Mouse (Mus musculus) heart, postnatal 10 days (tissue): Measurements from ENCODE around the gene Ybx2. TPM values are rescaled to one million over a fixed set of nuclear protein-coding genes. Genes with fewer than 3 reads are reported as not detected.

ENCODE experiments used
- DNase-seq, 2 experiments: peaks; one replicate each; pipeline ENCODE4 v3.0.0; 2021
- intact Hi-C: fragments of 180-260 bp; cut with DNase I; formaldehyde crosslinking; loops from one replicate; pipeline ENCODE4 v1.15.1; 2025
- total RNA-seq, 2 experiments: library from RNA; stranded (reverse); gene quantifications; 2 replicates each; pipeline ENCODE4 v1.2.3; 2021

Ybx2 gene
- total RNA-seq, 2 experiments from 2014 or later: 22.7 to 25.7 TPM

- no peak for DNase-seq
- intact Hi-C loops: loop anchor here (5.0 kb wide), 1 partner anchor 281 kb away; the partner anchor contains the start of gene Slc16a11
These were observed 4.5 kb upstream of the Ybx2 start for GRCm38 (mm10) chr11:69930967-69931537.

GRCm38 (mm10) chr11:69931769-69932168 lies 3.8 kb upstream of the Ybx2 start:
- intact Hi-C loops: loop anchor here (5.0 kb wide), 1 partner anchor 281 kb away; the partner anchor contains the start of gene Slc16a11
- no peak for DNase-seq

- intact Hi-C loops: loop anchor here (5.0 kb wide), 1 partner anchor 280 kb away; the partner anchor contains the start of gene Slc16a11
- DNase-seq: no peak
These were observed 3.3 kb upstream of the Ybx2 start for GRCm38 (mm10) chr11:69932254-69932653.

GRCm38 (mm10) chr11:69933066-69933465 lies 2.5 kb upstream of the Ybx2 start:
- no peak for DNase-seq
- intact Hi-C loops: loop anchor here (5.0 kb wide), 1 partner anchor 279 kb away; the partner anchor contains the start of gene Slc16a11

GRCm38 (mm10) chr11:69934169-69934568 lies 1.4 kb upstream of the Ybx2 start:
- intact Hi-C loops: loop anchor here (1.0 to 5.0 kb wide), 3 partner anchors 14 to 278 kb away; partner anchors contain the start of genes Slc16a11 and Slc2a4
- peak; percentile 93 to 98 for DNase-seq

GRCm38 (mm10) chr11:69934681-69935080 lies 915 bp upstream of the Ybx2 start:
- intact Hi-C loops: loop anchor here (1.0 to 5.0 kb wide), 3 partner anchors 14 to 278 kb away; partner anchors contain the start of genes Slc16a11 and Slc2a4
- no peak for DNase-seq

- intact Hi-C loops: no loop called here
- peak; percentile 58 to 59 for DNase-seq
These were observed 560 bp downstream of the Ybx2 start for GRCm38 (mm10) chr11:69936156-69936555.

- peak; percentile 59 to 69 for DNase-seq
- intact Hi-C loops: no loop called here
These were observed 1.2 kb downstream of the Ybx2 start for GRCm38 (mm10) chr11:69936714-69937347.

- peak; percentile 72 to 74 for DNase-seq
- intact Hi-C loops: no loop called here
These were observed 1.8 kb downstream of the Ybx2 start for GRCm38 (mm10) chr11:69937385-69937784.

GRCm38 (mm10) chr11:69937834-69938233 lies 2.2 kb downstream of the Ybx2 start:
- intact Hi-C loops: no loop called here
- no peak for DNase-seq

GRCm38 (mm10) chr11:69938401-69938979 lies 2.9 kb downstream of the Ybx2 start:
- DNase-seq: no peak
- intact Hi-C loops: no loop called here

GRCm38 (mm10) chr11:69939181-69939580 lies 3.6 kb downstream of the Ybx2 start:
- intact Hi-C loops: no loop called here
- no peak for DNase-seq

- no peak for DNase-seq
- intact Hi-C loops: no loop called here
These were observed 4.1 kb downstream of the Ybx2 start for GRCm38 (mm10) chr11:69939731-69940130.

GRCm38 (mm10) chr11:69940962-69941361 lies 5.4 kb downstream of the Ybx2 start:
- intact Hi-C loops: no loop called here
- DNase-seq: no peak

GRCm38 (mm10) chr11:69945216-69945615 lies 9.6 kb downstream of the Ybx2 start:
- no peak for DNase-seq
- intact Hi-C loops: no loop called here

- intact Hi-C loops: no loop called here
- no peak for DNase-seq
These were observed 10.6 kb downstream of the Ybx2 start for GRCm38 (mm10) chr11:69945997-69946891.

GRCm38 (mm10) chr11:69947337-69948065 lies 11.9 kb downstream of the Ybx2 start:
- intact Hi-C loops: loop anchor here (1.0 kb wide), 1 partner anchor 13 kb away; no protein-coding TSS in a partner anchor
- DNase-seq: peak; percentile 79 to 82

GRCm38 (mm10) chr11:69948066-69948762 lies 12.6 kb downstream of the Ybx2 start, which contains the start of gene Slc2a4:
Gene Slc2a4, minus strand, starts transcription at chr11:69948188.
- peak; percentile 97 for DNase-seq
- intact Hi-C loops: loop anchor here (1.0 kb wide), 1 partner anchor 14 kb away; no protein-coding TSS in a partner anchor

- intact Hi-C loops: loop anchor here (1.0 kb wide), 2 partner anchors 14 to 68 kb away; no protein-coding TSS in a partner anchor
- DNase-seq: peak; percentile 93 to 97
These were observed 13.2 kb downstream of the Ybx2 start for GRCm38 (mm10) chr11:69948763-69949150.
